Mouse (Mus musculus): ENCODE measurements around the gene Fam241b.

DNA sequence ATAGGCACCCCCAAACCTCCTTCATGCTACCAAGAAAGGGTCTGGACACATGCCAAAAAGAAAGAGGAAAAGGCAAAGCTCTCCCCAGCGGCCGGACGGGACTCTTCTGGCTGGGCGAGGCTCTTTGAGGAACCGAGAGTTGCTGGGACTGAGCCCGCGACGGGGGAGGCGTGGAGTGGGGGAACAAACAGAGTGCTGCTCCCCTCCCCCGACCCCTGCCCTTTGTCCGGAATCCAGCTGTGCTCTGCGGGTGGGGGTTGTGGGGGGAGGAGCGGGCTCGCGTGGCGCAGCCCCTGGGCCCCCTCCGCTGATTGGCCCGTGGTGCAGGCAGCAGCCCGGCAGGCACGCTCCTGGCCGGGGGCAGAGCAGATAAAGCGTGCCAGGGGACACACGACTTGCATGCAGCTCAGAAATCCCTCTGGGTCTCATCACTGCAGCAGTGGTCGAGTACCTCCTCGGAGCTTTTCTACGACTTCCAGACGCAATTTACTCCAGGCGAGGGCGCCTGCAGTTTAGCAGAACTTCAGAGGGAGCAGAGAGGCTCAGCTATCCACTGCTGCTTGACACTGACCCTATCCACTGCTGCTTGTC, 10.9 kb downstream of the Fam241b start, which contains the start of gene Neurog3:
- TF ChIP-seq CTCF (IDR thresholded peaks at IDR 0.05; ENCODE audit: low read depth, low read length), result no peak
- TF ChIP-seq TAL1 (conservative IDR thresholded peaks at IDR 0.05; ENCODE audit: low read depth, low read length), result no peak
- TF ChIP-seq GATA1 (IDR thresholded peaks at IDR 0.05; ENCODE audit: borderline replicate concordance, low read length), result no peak
- no peak for TF ChIP-seq GATA2 (IDR thresholded peaks at IDR 0.05; ENCODE audit: borderline replicate concordance, low read depth, low read length)
- no peak for TF ChIP-seq POLR2AphosphoS5 (IDR thresholded peaks at IDR 0.05; ENCODE audit: insufficient replicate concordance, low read depth, low read length)

Data from G1E (cell line).